Mouse (Mus musculus): Measurements from ENCODE around the gene Ehd4. TPM values are rescaled to one million over a fixed set of nuclear protein-coding genes. Genes with fewer than 3 reads are reported as not detected.

Ehd4 gene
- total RNA-seq, 1 experiment from 2014 or later, result 48.9 TPM

GRCm38 (mm10) chr2:120144390-120144789 lies 10.0 kb downstream of the Ehd4 start:
- DNase-seq, result no peak

GRCm38 (mm10) chr2:120142336-120142735 lies 12.1 kb downstream of the Ehd4 start:
- no peak for DNase-seq

GRCm38 (mm10) chr2:120141671-120142070 lies 12.7 kb downstream of the Ehd4 start:
- no peak for DNase-seq

GRCm38 (mm10) chr2:120140326-120140725 lies 14.1 kb downstream of the Ehd4 start:
- no peak for DNase-seq

GRCm38 (mm10) chr2:120139091-120139490 lies 15.3 kb downstream of the Ehd4 start:
- no peak for DNase-seq

- DNase-seq, result no peak
Observed at GRCm38 (mm10) chr2:120137281-120137680, 17.1 kb downstream of the Ehd4 start.

GRCm38 (mm10) chr2:120134453-120135075 lies 19.8 kb downstream of the Ehd4 start:
- DNase-seq, result no peak

- no peak for DNase-seq
Observed at GRCm38 (mm10) chr2:120131881-120132280, 22.5 kb downstream of the Ehd4 start.

- no peak for DNase-seq
Observed at GRCm38 (mm10) chr2:120129252-120129908, 25.0 kb downstream of the Ehd4 start.

GRCm38 (mm10) chr2:120128611-120129051 lies 25.8 kb downstream of the Ehd4 start:
- DNase-seq, result no peak

- no peak for DNase-seq
Observed at GRCm38 (mm10) chr2:120128011-120128410, 26.4 kb downstream of the Ehd4 start.

- no peak for DNase-seq
Observed at GRCm38 (mm10) chr2:120126901-120127300, 27.5 kb downstream of the Ehd4 start.

GRCm38 (mm10) chr2:120126408-120126807 lies 28.0 kb downstream of the Ehd4 start:
- DNase-seq, result no peak

- no peak for DNase-seq
Observed at GRCm38 (mm10) chr2:120125461-120125860, 28.9 kb downstream of the Ehd4 start.

- DNase-seq, result no peak
Observed at GRCm38 (mm10) chr2:120124946-120125345, 29.5 kb downstream of the Ehd4 start.

- DNase-seq, result no peak
Observed at GRCm38 (mm10) chr2:120124096-120124495, 30.3 kb downstream of the Ehd4 start.

GRCm38 (mm10) chr2:120122983-120123382 lies 31.4 kb downstream of the Ehd4 start:
- no peak for DNase-seq

- DNase-seq, result no peak
Observed at GRCm38 (mm10) chr2:120117346-120117745, 37.1 kb downstream of the Ehd4 start.

GRCm38 (mm10) chr2:120116362-120116761 lies 38.0 kb downstream of the Ehd4 start:
- DNase-seq, result no peak

- no peak for DNase-seq
Observed at GRCm38 (mm10) chr2:120114977-120115376, 39.4 kb downstream of the Ehd4 start.

GRCm38 (mm10) chr2:120113963-120114362 lies 40.4 kb downstream of the Ehd4 start:
- DNase-seq, result no peak

GRCm38 (mm10) chr2:120113476-120113875 lies 40.9 kb downstream of the Ehd4 start:
- no peak for DNase-seq

GRCm38 (mm10) chr2:120111596-120111995 lies 42.8 kb downstream of the Ehd4 start:
- no peak for DNase-seq

- no peak for DNase-seq
Observed at GRCm38 (mm10) chr2:120111172-120111571, 43.2 kb downstream of the Ehd4 start.

All from adrenal gland, postnatal 25 days (tissue).